Mouse (Mus musculus) forebrain, embryonic 11.5 days (tissue): ENCODE data around the gene Nap1l5. TPM values are rescaled to one million over a fixed set of nuclear protein-coding genes. Genes with fewer than 3 reads are reported as not detected.

Source experiments
- ATAC-seq: fragments of 200-750 bp; cut with Nextera tagmentation; replicated peaks from 2 replicates; pipeline ENCODE4 v1.8.0; 2017; ENCODE audit warnings: moderate TSS enrichment; ENCODE audit not compliant: low FRiP score
- DNase-seq: peaks from one replicate; pipeline ENCODE4 v3.0.0-alpha.2; 2017; ENCODE audit warnings: low spot score
- H3K27ac ChIP-seq: fragments of 300-500 bp; sonication (generic); 2 replicates; pipeline ENCODE4 v1.5.1; 2014; ENCODE audit warnings: low read depth, low read length
- H3K27me3 ChIP-seq: fragments of 300-500 bp; sonication (generic); 2 replicates; pipeline ENCODE4 v1.6.1; 2014; ENCODE audit warnings: mild to moderate bottlenecking, low read length, mixed read lengths; ENCODE audit not compliant: control insufficient read depth, insufficient read depth
- H3K36me3 ChIP-seq: fragments of 300-500 bp; sonication (generic); 2 replicates; pipeline ENCODE4 v1.6.1; 2014; ENCODE audit warnings: mild to moderate bottlenecking, low read length, moderate library complexity, mixed read lengths; ENCODE audit not compliant: control insufficient read depth, insufficient read depth
- H3K4me1 ChIP-seq: fragments of 300-500 bp; sonication (generic); replicated peaks from 2 replicates; pipeline ENCODE4 v1.6.1; 2014; ENCODE audit warnings: low read length, mixed read lengths; ENCODE audit not compliant: control insufficient read depth, insufficient read depth
- H3K4me2 ChIP-seq: fragments of 300-500 bp; sonication (generic); 2 replicates; pipeline ENCODE4 v1.6.1; 2014; ENCODE audit warnings: low read depth, mild to moderate bottlenecking, low read length, moderate library complexity, mixed read lengths; ENCODE audit not compliant: severe bottlenecking
- H3K4me3 ChIP-seq: fragments of 300-500 bp; sonication (generic); 2 replicates; pipeline ENCODE4 v1.5.1; 2014; ENCODE audit warnings: low read depth, low read length
- H3K9ac ChIP-seq: fragments of 300-500 bp; sonication (generic); 2 replicates; pipeline ENCODE4 v1.6.1; 2014; ENCODE audit warnings: low read length
- H3K9me3 ChIP-seq: fragments of 300-500 bp; sonication (generic); 2 replicates; pipeline ENCODE4 v1.6.1; 2016; ENCODE audit warnings: low read length, mixed read lengths; ENCODE audit not compliant: control insufficient read depth
- WGBS: fragments of 180-500 bp; shearing (Covaris S2); extraction: QIAGEN DNeasy Blood & Tissue Kit; methylation state at CpG from one replicate; pipeline ENCODE4 v1.1.7; 2014; 5-methylcytosine and 5-hydroxymethylcytosine counted together
- polyA plus RNA-seq: library from polyadenylated mRNA; unstranded; fragments of >200 nt; fragmentation: Nextera tagmentation; extraction: Ambion mirVana; gene quantifications from 2 replicates; pipeline ENCODE4 v1.2.1, GENCODE M21; 2014

Nap1l5 gene
- polyA plus RNA-seq, result 19.0 and 19.5 TPM in 2 replicates

DNA sequence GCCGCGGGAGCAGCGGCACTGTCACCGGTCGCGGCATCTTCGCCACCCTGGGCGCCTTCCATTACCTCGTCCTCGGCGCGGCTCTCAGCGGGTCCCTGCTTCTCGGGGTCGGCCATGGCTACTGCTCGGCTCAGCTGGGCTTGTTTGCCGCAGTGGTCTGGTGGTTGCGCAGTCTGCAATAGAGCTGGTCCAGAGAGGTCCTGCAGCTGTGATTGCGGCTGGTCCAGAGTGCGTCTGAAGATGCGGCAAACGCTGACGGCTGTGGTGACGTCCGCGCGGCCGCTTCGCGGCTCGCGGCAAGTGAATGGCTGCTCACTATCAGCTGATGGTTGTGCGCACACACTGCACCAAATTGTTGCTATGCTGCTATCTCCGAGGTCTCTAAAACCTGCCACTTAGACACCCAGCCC lies at the start of gene Nap1l5:
Gene Nap1l5, minus strand, starts transcription at position 225 of the 410 bp plus-strand sequence.
- H3K36me3 ChIP-seq, result no peaks in the 10 kb centered on the region; the same call in 1 of the 2 replicates
- 38% methylated on average over 34 of the region's 34 CpGs for WGBS
- H3K4me1 ChIP-seq, result no peaks in the 10 kb centered on the region
- no peak within 1 kb of the TSS for H3K27ac ChIP-seq
- H3K4me2 ChIP-seq, result peak within 1 kb of the TSS; percentile 65
- H3K9me3 ChIP-seq, result peaks cover 5% of the 10 kb centered on the region
- DNase-seq (peak; percentile 60), ATAC-seq (peak; percentile 82)
- H3K4me3 ChIP-seq, result peak within 1 kb of the TSS; percentile 36
- peak within 1 kb of the TSS; percentile 41 for H3K9ac ChIP-seq
- no peaks in the 10 kb centered on the region for H3K27me3 ChIP-seq

DNA sequence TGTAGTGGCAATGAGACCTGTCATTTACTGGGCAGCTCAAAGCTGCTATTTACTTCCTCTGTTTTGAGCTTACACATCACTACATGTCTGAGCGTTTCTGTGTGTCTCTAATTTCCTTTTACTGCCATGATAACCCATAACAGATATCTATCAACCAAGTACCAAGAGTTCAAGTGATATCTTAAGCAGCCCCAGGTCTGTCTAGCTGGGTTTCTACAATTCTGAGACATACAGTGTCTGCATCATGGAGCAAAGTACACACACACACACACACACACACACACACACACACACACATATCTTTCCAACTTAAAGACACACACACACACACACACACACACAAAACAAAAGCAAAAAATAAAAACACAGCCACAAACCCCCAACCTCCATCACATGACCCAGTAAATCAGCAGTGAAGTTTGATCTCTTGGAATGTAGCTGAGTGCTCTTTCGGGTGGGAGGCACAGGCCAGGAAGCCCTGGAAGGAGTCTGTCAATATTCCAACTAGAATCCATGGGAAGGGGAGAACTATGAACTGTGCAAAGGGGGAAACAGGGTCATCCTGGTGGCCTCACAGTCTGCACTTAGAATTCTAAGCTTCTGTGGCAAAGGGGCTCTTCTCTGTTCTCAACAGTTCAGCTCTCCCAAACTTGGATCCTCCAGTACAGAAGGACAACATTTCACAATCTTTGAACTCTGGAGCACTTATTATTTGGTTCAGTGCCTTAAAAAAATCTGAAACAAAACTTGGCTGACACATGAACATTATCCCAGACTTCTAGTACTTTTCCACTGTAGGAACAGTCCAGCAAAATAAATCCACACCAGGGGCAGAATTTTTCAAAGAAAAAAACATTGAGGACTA lies 44.5 kb upstream of the Nap1l5 start:
- Histone ChIP-seq H3K4me2 (no peak overlapping the region), H3K27me3 (no peaks in the 10 kb centered on the region), H3K27ac (no peak overlapping the region), H3K4me3 (no peak overlapping the region), H3K9ac (no peak overlapping the region), H3K9me3 (no peaks in the 10 kb centered on the region), H3K4me1 (no peaks in the 10 kb centered on the region), H3K36me3 (no peaks in the 10 kb centered on the region)
- 73% methylated on average over 2 of the region's 2 CpGs for WGBS
- ATAC-seq (no peak), DNase-seq (no peak)

DNA sequence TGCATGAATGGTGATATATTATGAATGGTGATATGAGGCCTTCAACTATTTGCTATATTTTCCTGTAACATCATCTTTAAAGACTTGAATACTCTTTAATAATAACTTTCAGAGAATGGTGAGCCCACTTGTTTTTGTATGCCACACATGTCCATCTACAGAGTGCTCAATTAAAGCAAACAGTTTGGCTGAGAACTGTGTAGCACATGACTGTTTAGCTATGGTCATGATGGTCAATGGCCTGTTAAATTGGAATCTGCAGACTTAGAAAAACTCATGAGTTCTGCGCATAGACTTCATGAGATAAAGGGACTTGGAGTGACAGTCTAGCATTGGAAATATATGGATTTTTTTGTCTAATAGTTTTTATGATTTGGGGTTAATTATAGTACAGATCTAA lies 43.5 kb upstream of the Nap1l5 start:
- no peaks in the 10 kb centered on the region for H3K27me3 ChIP-seq
- no peak overlapping the region for H3K9ac ChIP-seq
- H3K27ac ChIP-seq, result no peak overlapping the region
- no peak overlapping the region for H3K4me2 ChIP-seq
- WGBS, result 96% methylated on average over 1 of the region's 1 CpGs
- H3K9me3 ChIP-seq, result no peaks in the 10 kb centered on the region
- no peaks in the 10 kb centered on the region for H3K36me3 ChIP-seq
- no peaks in the 10 kb centered on the region for H3K4me1 ChIP-seq
- H3K4me3 ChIP-seq, result no peak overlapping the region
- no peak for DNase-seq
- ATAC-seq, result no peak

DNA sequence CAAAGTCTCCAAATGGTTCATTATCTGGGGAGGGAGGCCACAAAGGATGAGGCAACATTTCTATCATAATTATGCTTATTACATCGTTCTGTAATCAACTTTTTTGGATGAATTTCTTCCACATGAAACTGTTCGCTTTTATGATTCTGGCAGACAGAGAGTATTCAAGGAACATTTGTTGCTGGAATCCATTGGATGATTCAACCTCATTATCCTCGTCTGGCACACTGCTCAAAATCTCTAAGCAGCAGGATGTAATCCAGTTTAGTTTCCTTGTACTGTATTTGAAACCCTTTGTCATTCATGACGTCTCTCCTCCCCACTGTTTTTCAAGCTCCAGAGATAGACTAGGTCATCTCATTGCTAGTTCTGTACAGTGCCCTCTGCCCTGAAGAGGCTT lies 40.0 kb upstream of the Nap1l5 start:
- Histone ChIP-seq H3K27me3 (no peaks in the 10 kb centered on the region), H3K4me3 (no peak overlapping the region), H3K9me3 (no peaks in the 10 kb centered on the region), H3K4me1 (no peaks in the 10 kb centered on the region), H3K27ac (no peak overlapping the region), H3K36me3 (no peaks in the 10 kb centered on the region), H3K9ac (no peak overlapping the region), H3K4me2 (no peak overlapping the region)
- ATAC-seq, result no peak
- WGBS, result 85% methylated on average over 4 of the region's 4 CpGs
- no peak for DNase-seq

DNA sequence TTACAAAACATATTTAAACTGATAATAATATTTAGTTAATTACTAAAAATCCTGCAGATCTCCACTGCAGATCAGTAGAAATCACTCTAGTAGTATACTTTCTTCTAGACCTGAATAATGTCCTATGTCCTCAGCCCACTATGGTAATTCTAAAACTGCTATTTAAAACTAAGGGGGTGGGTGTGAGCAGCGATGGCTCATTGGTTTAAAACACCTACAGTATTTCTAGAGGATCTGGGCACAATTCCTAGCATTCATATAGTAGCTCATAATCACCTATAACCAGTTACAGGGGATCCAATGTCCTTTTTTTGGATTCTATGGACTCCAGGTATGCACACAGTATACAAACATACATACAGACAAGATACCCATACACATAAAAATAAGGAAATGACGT lies 39.4 kb upstream of the Nap1l5 start:
- H3K9ac ChIP-seq, result no peak overlapping the region
- H3K36me3 ChIP-seq, result no peaks in the 10 kb centered on the region
- H3K4me3 ChIP-seq, result no peak overlapping the region
- no peaks in the 10 kb centered on the region for H3K27me3 ChIP-seq
- ATAC-seq, result no peak
- WGBS, result 78% methylated on average over 2 of the region's 2 CpGs
- H3K27ac ChIP-seq, result no peak overlapping the region
- no peaks in the 10 kb centered on the region for H3K4me1 ChIP-seq
- no peak overlapping the region for H3K4me2 ChIP-seq
- H3K9me3 ChIP-seq, result no peaks in the 10 kb centered on the region
- no peak for DNase-seq

DNA sequence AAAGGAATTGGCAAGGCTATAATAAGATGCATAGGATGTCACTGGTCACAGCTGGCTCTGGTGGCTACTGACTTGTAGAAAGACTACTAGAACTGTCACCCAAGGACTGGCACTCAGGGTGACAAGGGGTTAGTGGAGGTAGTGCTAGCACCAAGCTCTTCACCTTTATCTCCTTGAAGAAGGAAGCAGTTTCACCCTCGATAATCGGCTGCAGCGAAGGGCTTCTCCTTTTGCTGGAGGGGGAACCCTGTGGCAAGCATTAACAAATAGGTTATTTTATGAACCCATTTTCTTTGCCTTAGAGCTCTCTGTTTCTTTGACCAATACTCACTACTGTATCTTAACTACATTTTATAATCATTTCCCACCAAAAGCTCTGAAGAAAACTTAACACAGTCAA lies 37.1 kb upstream of the Nap1l5 start:
- Histone ChIP-seq H3K4me3 (no peak overlapping the region), H3K9me3 (no peaks in the 10 kb centered on the region), H3K9ac (no peak overlapping the region), H3K27ac (no peak overlapping the region), H3K27me3 (no peaks in the 10 kb centered on the region), H3K4me2 (no peak overlapping the region), H3K4me1 (no peaks in the 10 kb centered on the region), H3K36me3 (no peaks in the 10 kb centered on the region)
- ATAC-seq (no peak), DNase-seq (no peak)
- WGBS, result 88% methylated on average over 3 of the region's 3 CpGs

DNA sequence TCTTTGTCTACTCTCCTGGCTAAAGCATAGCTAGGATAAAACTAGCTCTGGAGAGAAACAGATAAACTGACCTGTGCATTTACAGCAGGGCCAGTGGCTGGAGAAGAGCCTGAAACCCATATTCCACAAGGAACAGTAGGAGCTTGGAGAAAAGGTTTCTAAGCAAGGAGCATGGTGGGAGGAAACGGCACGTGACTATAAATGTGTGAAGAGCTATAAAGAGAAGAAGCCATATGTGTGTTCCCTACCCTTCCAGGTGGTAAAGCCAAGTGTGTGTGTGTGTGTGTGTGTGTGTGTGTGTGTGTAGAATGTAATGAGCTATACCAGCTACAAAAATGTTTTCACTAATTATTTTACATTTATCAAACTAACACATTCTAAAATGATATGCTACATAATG lies 35.4 kb upstream of the Nap1l5 start:
- H3K27me3 ChIP-seq, result no peaks in the 10 kb centered on the region
- no peaks in the 10 kb centered on the region for H3K36me3 ChIP-seq
- no peaks in the 10 kb centered on the region for H3K9me3 ChIP-seq
- H3K27ac ChIP-seq, result no peak overlapping the region
- DNase-seq (no peak), ATAC-seq (no peak)
- H3K4me2 ChIP-seq, result no peak overlapping the region
- no peak overlapping the region for H3K4me3 ChIP-seq
- H3K9ac ChIP-seq, result no peak overlapping the region
- whole genome bisulfite sequencing, result 83% methylated on average over 2 of the region's 2 CpGs
- no peaks in the 10 kb centered on the region for H3K4me1 ChIP-seq

DNA sequence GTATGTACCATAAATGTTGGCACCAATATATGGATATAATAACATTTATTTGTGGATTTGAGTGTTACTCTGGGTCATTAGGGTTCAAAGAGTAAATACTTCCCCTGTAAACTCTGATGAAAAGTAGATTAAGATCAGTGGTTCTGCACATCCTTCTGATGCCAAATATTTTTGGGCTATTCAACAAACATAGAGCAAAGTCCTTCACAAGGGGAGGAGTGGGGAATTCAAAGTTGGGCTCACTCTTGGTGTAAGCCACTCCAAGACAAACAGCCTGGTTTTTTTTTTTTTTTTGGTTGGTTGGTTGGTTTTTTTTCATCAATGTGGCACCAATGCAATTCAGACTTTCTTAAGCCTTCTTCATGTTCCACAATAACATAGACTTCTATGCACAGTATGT lies 30.9 kb upstream of the Nap1l5 start:
- Histone ChIP-seq H3K4me3 (no peak overlapping the region), H3K9ac (no peak overlapping the region), H3K4me2 (no peak overlapping the region), H3K4me1 (no peaks in the 10 kb centered on the region), H3K27me3 (no peaks in the 10 kb centered on the region), H3K36me3 (no peaks in the 10 kb centered on the region), H3K9me3 (no peaks in the 10 kb centered on the region), H3K27ac (no peak overlapping the region)
- DNase-seq (no peak), ATAC-seq (no peak)

DNA sequence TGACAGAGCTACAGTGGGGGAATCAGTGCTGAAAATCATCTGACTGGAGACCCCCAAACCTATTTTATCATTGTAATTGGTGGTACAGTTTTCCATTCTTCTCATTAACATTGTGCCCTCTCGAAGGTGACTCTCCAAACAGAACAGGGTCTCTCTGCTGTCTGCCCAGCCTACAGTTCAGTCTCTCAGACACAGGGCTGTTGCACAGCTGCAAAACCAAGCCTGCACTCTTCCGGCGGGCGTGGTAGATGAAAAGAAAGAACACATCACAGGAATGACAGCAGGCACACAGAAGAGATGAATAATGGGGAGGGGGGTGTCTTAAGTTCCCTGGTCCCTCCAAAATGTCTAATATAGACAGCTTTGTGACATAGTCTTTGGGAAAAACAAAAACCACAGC lies 27.3 kb upstream of the Nap1l5 start:
- no peaks in the 10 kb centered on the region for H3K36me3 ChIP-seq
- H3K4me3 ChIP-seq, result no peak overlapping the region
- no peaks in the 10 kb centered on the region; the same call in 1 of the 2 replicates for H3K4me1 ChIP-seq
- DNase-seq, result no peak
- no peak overlapping the region for H3K9ac ChIP-seq
- H3K27me3 ChIP-seq, result no peaks in the 10 kb centered on the region
- 62% methylated on average over 4 of the region's 4 CpGs for WGBS
- H3K27ac ChIP-seq, result peak overlapping the region; percentile 4; the same call in 1 of the 2 replicates
- no peak for ATAC-seq
- no peaks in the 10 kb centered on the region for H3K9me3 ChIP-seq
- H3K4me2 ChIP-seq, result no peak overlapping the region
